Mouse (Mus musculus) Muller cell, postnatal 12 days (primary cell): ENCODE measurements around the gene Scn1a.

Source experiments
- DNase-seq: peaks from one replicate; pipeline ENCODE4 v3.0.0-alpha.2; 2015; ENCODE audit errors: inconsistent ontology term

The Scn1a gene

GRCm38 (mm10) chr2:66440711-66441110 is at the start of gene Scn1a:
Gene Scn1a, minus strand, starts transcription at chr2:66440840.
- DNase-seq: peak; percentile 7

DNA sequence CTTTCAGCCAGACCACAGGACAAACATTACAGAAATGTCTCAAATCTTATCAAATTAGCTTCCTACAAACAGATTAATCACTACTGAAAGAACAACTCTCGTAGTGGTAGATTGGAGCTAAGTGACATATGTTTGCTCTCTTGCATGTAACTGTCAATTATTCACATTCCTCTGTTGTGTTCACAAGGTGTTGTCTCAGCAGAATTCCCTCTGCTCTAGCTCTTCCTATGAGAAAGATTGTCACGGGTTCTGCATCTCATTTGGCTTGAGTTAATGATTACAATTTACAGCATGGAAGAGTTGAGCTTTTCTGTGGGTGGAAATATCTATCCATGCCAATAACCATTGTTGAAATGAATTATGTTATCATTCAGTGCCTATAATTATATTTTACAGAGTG is 37.8 kb upstream of the Scn1a start:
- DNase-seq: peak; percentile 32

DNA sequence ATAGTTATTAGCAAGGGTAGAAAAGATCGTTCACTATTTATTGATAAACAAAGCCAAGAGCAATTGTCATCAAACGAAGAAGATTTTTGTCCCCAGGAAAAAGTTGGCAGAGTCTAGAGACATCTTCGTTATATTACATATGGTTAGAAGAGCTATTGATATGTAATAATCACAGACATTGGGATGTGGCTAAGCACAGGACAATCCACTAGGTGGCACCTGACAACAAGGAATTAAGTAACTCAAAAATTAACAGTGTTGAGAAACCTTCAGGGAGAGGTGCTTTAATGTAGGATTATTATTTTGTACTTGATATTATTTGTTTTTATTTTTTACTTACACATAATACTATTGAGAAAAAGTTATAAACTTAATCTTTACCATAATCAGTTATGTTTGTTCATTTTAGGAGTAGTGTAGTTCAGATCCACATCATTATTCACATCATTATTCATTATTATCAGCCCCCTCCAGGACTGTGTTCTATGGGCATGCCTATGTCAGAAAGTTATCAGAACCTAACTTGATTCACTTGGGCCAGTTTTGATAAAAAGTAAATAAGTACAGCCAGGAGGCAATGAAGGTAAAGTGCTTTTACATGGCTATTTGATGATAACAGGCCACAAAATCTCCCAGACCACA is 32.7 kb upstream of the Scn1a start:
- peak; percentile 26 for DNase-seq

- DNase-seq: no peak
Observed at GRCm38 (mm10) chr2:66465484-66465883, 24.8 kb upstream of the Scn1a start.

- no peak for DNase-seq
Observed at GRCm38 (mm10) chr2:66464874-66465458, 24.3 kb upstream of the Scn1a start.

GRCm38 (mm10) chr2:66463916-66464315 is 23.3 kb upstream of the Scn1a start:
- DNase-seq: no peak

DNA sequence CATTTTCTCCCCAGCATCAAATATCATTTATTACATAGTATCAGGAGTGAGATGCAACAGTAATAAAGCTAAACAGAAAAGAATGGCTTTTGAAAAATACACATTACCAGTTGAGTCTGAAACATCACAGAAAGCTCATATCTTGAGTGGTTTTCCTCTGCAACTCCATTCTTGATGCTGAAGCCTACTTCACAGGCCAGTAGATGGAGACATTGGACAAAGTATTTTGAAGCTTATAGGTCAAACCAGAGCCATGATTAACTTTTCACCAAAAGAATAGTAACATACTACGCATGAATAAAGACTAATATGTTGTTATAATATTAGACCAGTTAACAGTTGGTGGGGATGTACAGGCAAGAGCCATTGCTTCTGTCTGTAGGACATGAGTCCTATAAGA is 21.8 kb upstream of the Scn1a start:
- DNase-seq: no peak

- peak; percentile 27 for DNase-seq
Observed at GRCm38 (mm10) chr2:66439764-66440471, 722 bp downstream of the Scn1a start.

- DNase-seq: no peak
Observed at GRCm38 (mm10) chr2:66436286-66436685, 4.4 kb downstream of the Scn1a start.

DNA sequence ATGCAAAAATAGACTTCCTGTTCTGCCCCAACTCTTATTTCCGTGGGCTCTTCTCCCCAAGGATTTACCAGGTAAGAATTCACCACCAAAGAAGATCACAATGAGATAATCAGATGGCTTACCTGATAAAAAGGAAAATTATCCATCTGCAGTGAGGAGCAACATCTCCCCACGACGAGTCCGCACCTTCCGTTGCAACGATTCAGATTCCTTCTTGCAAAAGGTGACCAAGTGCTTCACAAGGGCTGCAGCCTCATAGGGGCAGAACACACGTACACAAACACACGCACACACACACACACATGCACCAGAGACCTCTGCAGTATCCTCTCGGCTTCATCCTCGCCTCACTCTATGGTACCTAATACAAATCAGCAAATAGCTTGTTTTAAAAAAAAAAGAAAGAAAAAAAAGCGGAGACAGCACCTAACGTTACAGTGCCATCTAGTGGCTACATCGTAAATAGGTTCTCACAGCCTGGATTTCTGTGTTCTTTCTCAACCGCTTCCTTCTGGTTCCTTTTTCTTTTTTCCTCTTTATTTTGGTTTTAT is 30.8 kb downstream of the Scn1a start:
- peak; percentile 37 for DNase-seq

GRCm38 (mm10) chr2:66408899-66409739 is 31.5 kb downstream of the Scn1a start:
- DNase-seq: peak; percentile 41

DNA sequence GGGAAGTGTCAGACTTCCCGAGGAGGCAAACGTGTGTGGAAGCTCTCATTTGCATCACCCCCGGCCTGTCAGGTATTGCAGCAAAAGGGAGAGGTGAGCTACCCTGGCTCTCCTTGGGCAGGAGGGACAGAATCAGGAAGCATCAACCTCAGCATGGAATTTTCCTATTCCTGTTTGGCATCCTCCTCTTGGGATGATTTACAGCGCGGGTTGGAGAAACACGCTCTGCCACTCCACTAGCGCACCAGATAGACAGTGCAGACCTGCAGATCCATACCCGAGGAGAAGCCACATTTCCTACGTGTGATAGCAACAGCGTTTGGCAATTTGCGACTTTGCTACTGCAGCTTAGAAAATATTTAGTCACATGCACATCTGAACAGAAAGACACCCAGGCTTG is 32.2 kb downstream of the Scn1a start:
- DNase-seq: no peak

DNA sequence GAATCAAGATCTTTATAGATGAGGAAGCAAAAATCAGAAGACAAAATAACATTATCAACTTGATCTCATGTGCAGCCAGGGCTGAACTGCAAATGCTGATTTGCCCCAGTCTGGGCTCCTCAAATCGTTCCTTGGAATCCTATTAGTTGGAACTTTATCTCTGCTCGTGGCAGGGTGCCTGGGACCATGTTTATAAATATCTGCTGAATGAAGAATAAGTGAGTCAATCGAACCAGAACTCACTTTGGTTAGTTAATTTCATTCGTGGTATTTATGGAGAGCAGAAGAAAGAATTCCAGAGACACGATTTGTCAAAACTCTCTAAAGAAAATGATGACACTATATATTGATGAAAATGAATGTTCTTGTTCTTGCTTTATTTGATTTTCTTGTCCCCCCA is 48.1 kb downstream of the Scn1a start:
- peak; percentile 66 for DNase-seq

GRCm38 (mm10) chr2:66367957-66368356 is 72.7 kb downstream of the Scn1a start:
- DNase-seq: no peak

DNA sequence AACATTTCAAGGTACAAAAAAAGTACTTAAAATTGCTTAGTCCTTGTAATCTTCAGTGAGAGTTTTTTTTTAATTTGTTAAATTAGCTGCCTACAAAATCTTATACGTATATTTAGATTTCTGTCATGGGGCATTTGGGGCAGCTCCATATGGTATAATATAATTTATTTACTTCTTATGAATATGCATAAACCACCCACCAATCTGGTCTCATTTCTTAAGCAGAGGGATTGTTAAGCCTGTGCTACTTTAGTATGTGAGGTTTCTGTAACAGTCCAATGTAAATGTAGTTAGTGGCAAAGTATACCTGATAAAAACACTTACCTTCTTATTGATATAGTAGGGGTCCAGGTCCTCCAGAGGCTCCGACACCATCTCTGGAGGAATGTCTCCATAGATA is 90.0 kb downstream of the Scn1a start:
- no peak for DNase-seq

DNA sequence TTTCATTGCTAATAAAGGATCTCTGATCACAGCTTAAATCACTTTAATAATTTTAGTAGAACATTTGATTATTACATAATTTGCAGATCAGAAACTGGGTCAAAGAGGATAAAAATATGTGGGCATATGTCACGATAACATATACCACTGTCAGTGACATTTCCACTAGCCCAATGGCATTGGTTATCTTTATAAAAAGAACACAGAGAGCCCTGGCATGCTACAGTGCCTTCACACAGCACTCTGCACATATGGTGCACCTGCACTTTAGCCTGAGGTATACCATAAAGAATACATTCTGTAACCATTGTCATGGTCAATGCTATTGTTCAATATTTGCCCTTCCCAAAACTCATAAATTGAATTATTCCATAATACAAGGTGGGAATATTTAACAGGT is 94.0 kb downstream of the Scn1a start:
- DNase-seq: no peak

DNA sequence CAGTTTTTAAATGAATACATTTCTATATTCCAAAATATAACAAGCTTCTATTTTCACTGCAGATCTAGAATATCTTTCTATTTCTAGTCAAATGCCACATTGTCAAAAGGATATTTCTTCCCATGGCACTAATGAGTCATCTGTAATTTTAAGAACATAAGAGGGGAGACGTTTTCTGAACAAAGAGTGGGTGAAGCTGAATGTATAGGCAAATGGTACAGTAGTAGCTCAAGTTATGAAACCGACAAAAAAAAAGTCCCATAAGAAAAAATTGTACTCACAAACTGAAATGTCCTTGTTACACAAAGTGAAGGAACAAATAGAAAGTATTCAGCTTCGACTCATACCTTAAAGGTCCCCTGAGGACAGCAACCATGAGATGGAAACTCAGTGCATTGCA is 94.5 kb downstream of the Scn1a start:
- DNase-seq: no peak

GRCm38 (mm10) chr2:66337406-66337805 is 103.2 kb downstream of the Scn1a start:
- peak; percentile 4 for DNase-seq

- peak; percentile 50 for DNase-seq
Observed at GRCm38 (mm10) chr2:66336396-66336795, 104.2 kb downstream of the Scn1a start.

GRCm38 (mm10) chr2:66272551-66272950 is 168.1 kb downstream of the Scn1a start:
- DNase-seq: no peak

DNA sequence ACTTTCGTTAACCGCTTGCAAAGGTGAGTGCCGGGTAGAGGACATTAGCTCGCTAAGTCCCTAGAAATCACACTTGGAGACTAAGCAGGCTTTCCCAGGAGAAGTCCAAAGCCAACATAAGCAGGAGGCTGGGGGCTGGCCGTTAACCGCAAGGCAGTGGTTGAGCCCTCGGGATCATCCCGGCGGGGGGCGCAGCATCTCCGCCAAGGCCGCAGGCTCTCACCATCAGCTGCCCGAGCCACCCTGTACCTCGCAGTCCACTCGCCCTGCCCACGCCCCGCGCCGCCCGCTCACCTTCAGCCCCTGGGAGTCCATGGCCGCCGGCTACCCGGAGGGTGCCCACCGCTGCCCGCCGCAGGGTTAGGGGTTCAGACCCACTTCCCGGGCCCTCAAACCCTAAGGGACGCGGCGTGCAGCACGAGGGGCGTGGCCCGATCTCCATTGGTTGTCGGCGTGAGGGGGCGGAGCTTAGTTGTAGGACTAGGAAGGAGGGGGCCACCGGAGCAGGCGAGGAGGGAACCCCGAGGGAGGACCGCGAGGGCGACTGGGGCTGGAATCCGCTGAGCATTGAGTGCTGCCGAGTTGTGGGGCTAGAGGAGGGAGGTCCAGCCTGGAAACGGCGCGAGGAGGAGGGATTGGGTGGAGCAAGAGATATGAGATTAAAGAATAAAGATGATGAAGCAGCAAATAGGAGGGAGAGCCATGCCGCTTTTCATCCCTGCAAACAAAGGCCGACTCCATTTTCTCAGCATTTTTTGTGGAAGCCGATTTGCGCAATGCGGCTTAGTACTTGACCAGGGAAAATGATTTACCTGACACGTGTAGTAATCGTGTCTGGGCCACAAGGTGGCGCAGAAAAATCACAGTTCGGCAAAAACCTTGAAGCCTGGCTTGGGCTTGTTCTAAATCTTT is 184.2 kb downstream of the Scn1a start, which contains the start of gene Ttc21b:
Gene Ttc21b, minus strand, starts transcription at position 398 of the 912 bp plus-strand sequence.
- peak; percentile 99 for DNase-seq
